In the genomic region with DNA sequence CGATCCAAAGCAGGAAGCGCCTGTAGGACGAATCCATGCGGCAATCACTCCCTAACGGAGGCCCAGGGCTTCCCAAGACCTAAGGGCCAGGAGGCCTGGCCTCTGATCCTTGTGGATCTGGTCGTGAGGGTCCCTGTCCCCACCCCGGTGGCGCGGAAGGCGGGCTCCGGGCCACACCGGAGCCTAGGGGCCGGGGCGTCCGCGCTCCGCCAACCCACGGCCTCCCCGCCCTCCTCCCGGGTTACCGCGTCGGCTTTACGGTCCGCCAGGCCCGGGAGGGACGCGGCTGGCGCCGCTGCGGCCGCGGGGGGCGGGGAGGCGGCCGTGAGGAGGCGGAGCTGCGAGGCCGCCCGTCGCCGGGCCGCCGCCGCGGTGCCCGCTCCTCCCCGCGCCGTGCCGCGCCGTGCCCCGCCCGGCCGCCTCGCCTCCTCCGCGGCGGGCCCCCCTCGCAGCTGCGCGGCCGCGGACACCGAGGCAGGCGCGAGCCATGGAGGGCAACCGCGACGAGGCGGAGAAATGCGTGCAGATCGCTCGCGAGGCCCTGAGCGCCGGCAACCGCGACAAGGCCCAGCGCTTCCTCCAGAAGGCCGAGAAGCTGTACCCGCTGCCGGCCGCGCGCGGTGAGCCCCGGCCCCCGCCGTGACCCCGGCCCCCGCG, we compare ENCODE assay signal across 8 mouse cellular contexts. TPM values are rescaled to one million over a fixed set of nuclear protein-coding genes. Genes with fewer than 3 reads are reported as not detected.
DNase-seq lines count a peak whose midpoint lies in the region; ATAC-seq and TF ChIP-seq lines count a peak whose summit lies in the region.

A gene (plus strand): TSS at position 239 of the 657 bp plus-strand sequence.

- H3K27me3 ChIP-seq in heart, embryonic 13.5 days (replicated peaks): no peaks in the 10 kb centered on the region
- no peaks in the 10 kb centered on the region for H3K27me3 ChIP-seq in liver, embryonic 14.5 days (ENCODE audit: control insufficient read depth, insufficient read depth, low read length)
- no peaks in the 10 kb centered on the region for H3K27me3 ChIP-seq in stomach, embryonic 14.5 days (ENCODE audit: control insufficient read depth, insufficient read depth, low read length)

- peak within 1 kb of the TSS; percentile 99 for H3K9ac ChIP-seq in heart, embryonic 13.5 days
- H3K9ac ChIP-seq in liver, embryonic 14.5 days (replicated peaks): peak within 1 kb of the TSS; percentile 94
- peak within 1 kb of the TSS; percentile 82 for H3K9ac ChIP-seq in stomach, embryonic 14.5 days (replicated peaks; ENCODE audit: low read depth, low read length)

- DNase-seq in B cell, adult 2 months: peak; percentile 50 to 65
- DNase-seq in brain, adult 2 months (ENCODE audit: low read depth, low spot score): peak; percentile 79
- DNase-seq in kidney, postnatal 10 days: peak; percentile 69
- DNase-seq in liver, embryonic 14.5 days (ENCODE audit: low read depth in 3 of 3, low spot score in 3 of 3): peak; percentile 50 to 64 (median 61)
- DNase-seq in neural tube, embryonic 10.5 days (ENCODE audit: extremely low spot score, low spot score): peak; percentile 82

- no peak for TF ChIP-seq CTCF in liver, embryonic 14.5 days (IDR thresholded peaks at IDR 0.05; ENCODE audit: low read depth)

- H3K36me3 ChIP-seq in heart, embryonic 13.5 days: peaks cover 16% of the 10 kb centered on the region
- H3K36me3 ChIP-seq in liver, embryonic 14.5 days (replicated peaks; ENCODE audit: control insufficient read depth, insufficient read depth, low read depth): peaks cover 13% of the 10 kb centered on the region
- H3K36me3 ChIP-seq in stomach, embryonic 14.5 days (ENCODE audit: control insufficient read depth, insufficient read depth, low read length): no peaks in the 10 kb centered on the region

- ATAC-seq in erythroid progenitor cell, adult 5-6 weeks (replicated peaks; ENCODE audit: low FRiP score, poor library complexity, severe bottlenecking): peak; percentile 37
- ATAC-seq in heart, embryonic 13.5 days (ENCODE audit: extremely low read depth, insufficient number of reproducible peaks, low FRiP score, low TSS enrichment): peak; percentile 57
- peak; percentile 59 for ATAC-seq in liver, embryonic 14.5 days (ENCODE audit: insufficient read depth)
- ATAC-seq in stomach, embryonic 14.5 days (ENCODE audit: insufficient number of reproducible peaks, insufficient read depth, low FRiP score, low read depth): peak; percentile 21

- H3K4me3 ChIP-seq in heart, embryonic 13.5 days: peak within 1 kb of the TSS; percentile 93
- peak within 1 kb of the TSS; percentile 80 to 95 for H3K4me3 ChIP-seq in liver, embryonic 14.5 days (ENCODE audit: insufficient read depth in 1 of 2, low read depth in 2 of 2, low read length in 2 of 2)
- H3K4me3 ChIP-seq in stomach, embryonic 14.5 days (ENCODE audit: low read depth, low read length): peak within 1 kb of the TSS; percentile 61

- H3K27ac ChIP-seq in heart, embryonic 13.5 days (replicated peaks): peak within 1 kb of the TSS; percentile 99
- peak within 1 kb of the TSS; percentile 85 for H3K27ac ChIP-seq in liver, embryonic 14.5 days
- peak within 1 kb of the TSS; percentile 93 for H3K27ac ChIP-seq in stomach, embryonic 14.5 days (ENCODE audit: low read length)

- WGBS in heart, embryonic 13.5 days: under 1% methylated on average over 81 of the region's 94 CpGs
- WGBS in liver, embryonic 14.5 days (ENCODE audit: insufficient replicate concordance): under 1% methylated on average over 76 of the region's 94 CpGs
- under 1% methylated on average over 70 of the region's 94 CpGs for WGBS in stomach, embryonic 14.5 days

- peaks cover 32% of the 10 kb centered on the region for H3K4me1 ChIP-seq in heart, embryonic 13.5 days
- peaks cover 16 to 18% of the 10 kb centered on the region in 2 experiments for H3K4me1 ChIP-seq in liver, embryonic 14.5 days (replicated peaks; ENCODE audit: control insufficient read depth in 2 of 2, insufficient read depth in 2 of 2, low read length in 1 of 2)
- H3K4me1 ChIP-seq in stomach, embryonic 14.5 days (ENCODE audit: control insufficient read depth, insufficient read depth, low read length): peaks cover 10% of the 10 kb centered on the region

- H3K4me2 ChIP-seq in heart, embryonic 13.5 days: peak within 1 kb of the TSS; percentile 76
- H3K4me2 ChIP-seq in liver, embryonic 14.5 days (ENCODE audit: low read depth): peak within 1 kb of the TSS; percentile 99
- peak within 1 kb of the TSS; percentile 71 for H3K4me2 ChIP-seq in stomach, embryonic 14.5 days (replicated peaks; ENCODE audit: low read depth, low read length)

- TF ChIP-seq EP300 in liver, embryonic 14.5 days (IDR thresholded peaks at IDR 0.05; ENCODE audit: low read depth): no peak

- no peaks in the 10 kb centered on the region for H3K9me3 ChIP-seq in heart, embryonic 13.5 days
- H3K9me3 ChIP-seq in liver, embryonic 14.5 days (ENCODE audit: control insufficient read depth, low read length): no peaks in the 10 kb centered on the region
- H3K9me3 ChIP-seq in stomach, embryonic 14.5 days (ENCODE audit: control insufficient read depth, low read depth, low read length): no peaks in the 10 kb centered on the region

RNA-seq across cellular contexts. Expression of the gene that starts here (rescaled TPM):
- 5.0 and 7.6 TPM in 2 replicates for total RNA-seq in erythroid progenitor cell, adult 5-6 weeks (2015; ENCODE audit: low replicate concordance)
- total RNA-seq in erythroid progenitor cell, adult 5-6 weeks (2017; ENCODE audit: low replicate concordance): 4.1 and 6.0 TPM in 2 replicates
- 7.4 and 9.9 TPM in 2 replicates for polyA plus RNA-seq in heart, embryonic 13.5 days (2015; fragmentation: Nextera tagmentation; extraction: Ambion mirVana)
- polyA plus RNA-seq in liver, embryonic 14.5 days (2012; rRNA removed): 1.2 and 1.5 TPM in 2 replicates
- polyA plus RNA-seq in liver, embryonic 14.5 days (2014; fragmentation: Nextera tagmentation; extraction: Ambion mirVana): 3.7 and 4.4 TPM in 2 replicates
- 9.3 and 9.8 TPM in 2 replicates for polyA plus RNA-seq in stomach, embryonic 14.5 days (2014; fragmentation: Nextera tagmentation; extraction: Ambion mirVana)

Comparison
In these comparisons a context has a peak if more than half of its experiments do, and no peak if none do; other contexts are left out.
1. Peak in every context shown above with its lines: DNase-seq, ATAC-seq, H3K4me3 ChIP-seq and H3K27ac ChIP-seq.